Mouse (Mus musculus) lung, adult 18-20 months (tissue): Measurements from ENCODE around the gene Chn2.
"Not testable (repeated sequence)": the region's sequence is repeated elsewhere in the genome, so short reads cannot be mapped to it uniquely, and the experiment has no call there.

Source experiments
- DNase-seq, 2 experiments: peaks; one replicate each; pipeline ENCODE4 v3.0.0; 2022; ENCODE audit warnings: mixed read lengths in 2 of 2

Chn2 gene

GRCm38 (mm10) chr6:54162321-54162720 lies 123.0 kb downstream of the Chn2 start:
- DNase-seq: peak in 1 of 2 experiments; percentile 46

- peak; percentile 58 to 62 for DNase-seq
Observed at GRCm38 (mm10) chr6:54162786-54163185, 123.4 kb downstream of the Chn2 start.

GRCm38 (mm10) chr6:54163702-54164101 lies 124.3 kb downstream of the Chn2 start:
- DNase-seq: no peak

- peak; percentile 51 to 54 for DNase-seq
Observed at GRCm38 (mm10) chr6:54164777-54165176, 125.4 kb downstream of the Chn2 start.

GRCm38 (mm10) chr6:54165246-54165645 lies 125.9 kb downstream of the Chn2 start:
- no peak for DNase-seq

- no peak for DNase-seq
Observed at GRCm38 (mm10) chr6:54165863-54166262, 126.5 kb downstream of the Chn2 start.

GRCm38 (mm10) chr6:54166991-54167546 lies 127.7 kb downstream of the Chn2 start:
- DNase-seq: no peak

GRCm38 (mm10) chr6:54170286-54170894 lies 131.0 kb downstream of the Chn2 start:
- no peak for DNase-seq

GRCm38 (mm10) chr6:54171385-54171784 lies 132.0 kb downstream of the Chn2 start:
- no peak for DNase-seq

- no peak for DNase-seq
Observed at GRCm38 (mm10) chr6:54175473-54176215, 136.3 kb downstream of the Chn2 start.

- not testable (repeated sequence) for DNase-seq
Observed at GRCm38 (mm10) chr6:54177081-54177480, 137.7 kb downstream of the Chn2 start.

- peak; percentile 42 to 44 for DNase-seq
Observed at GRCm38 (mm10) chr6:54179056-54179873, 139.9 kb downstream of the Chn2 start.

- no peak for DNase-seq
Observed at GRCm38 (mm10) chr6:54179874-54180212, 140.5 kb downstream of the Chn2 start.

- no peak for DNase-seq
Observed at GRCm38 (mm10) chr6:54183825-54184578, 144.6 kb downstream of the Chn2 start.

- no peak for DNase-seq
Observed at GRCm38 (mm10) chr6:54193631-54194305, 154.4 kb downstream of the Chn2 start.

- no peak for DNase-seq
Observed at GRCm38 (mm10) chr6:54197821-54198412, 158.6 kb downstream of the Chn2 start.

GRCm38 (mm10) chr6:54199516-54199915 lies 160.2 kb downstream of the Chn2 start:
- no peak for DNase-seq

- DNase-seq: no peak
Observed at GRCm38 (mm10) chr6:54200031-54200722, 160.8 kb downstream of the Chn2 start.

- no peak for DNase-seq
Observed at GRCm38 (mm10) chr6:54202311-54203020, 163.1 kb downstream of the Chn2 start.

- no peak for DNase-seq
Observed at GRCm38 (mm10) chr6:54203316-54203715, 164.0 kb downstream of the Chn2 start.
